In the genomic region with DNA sequence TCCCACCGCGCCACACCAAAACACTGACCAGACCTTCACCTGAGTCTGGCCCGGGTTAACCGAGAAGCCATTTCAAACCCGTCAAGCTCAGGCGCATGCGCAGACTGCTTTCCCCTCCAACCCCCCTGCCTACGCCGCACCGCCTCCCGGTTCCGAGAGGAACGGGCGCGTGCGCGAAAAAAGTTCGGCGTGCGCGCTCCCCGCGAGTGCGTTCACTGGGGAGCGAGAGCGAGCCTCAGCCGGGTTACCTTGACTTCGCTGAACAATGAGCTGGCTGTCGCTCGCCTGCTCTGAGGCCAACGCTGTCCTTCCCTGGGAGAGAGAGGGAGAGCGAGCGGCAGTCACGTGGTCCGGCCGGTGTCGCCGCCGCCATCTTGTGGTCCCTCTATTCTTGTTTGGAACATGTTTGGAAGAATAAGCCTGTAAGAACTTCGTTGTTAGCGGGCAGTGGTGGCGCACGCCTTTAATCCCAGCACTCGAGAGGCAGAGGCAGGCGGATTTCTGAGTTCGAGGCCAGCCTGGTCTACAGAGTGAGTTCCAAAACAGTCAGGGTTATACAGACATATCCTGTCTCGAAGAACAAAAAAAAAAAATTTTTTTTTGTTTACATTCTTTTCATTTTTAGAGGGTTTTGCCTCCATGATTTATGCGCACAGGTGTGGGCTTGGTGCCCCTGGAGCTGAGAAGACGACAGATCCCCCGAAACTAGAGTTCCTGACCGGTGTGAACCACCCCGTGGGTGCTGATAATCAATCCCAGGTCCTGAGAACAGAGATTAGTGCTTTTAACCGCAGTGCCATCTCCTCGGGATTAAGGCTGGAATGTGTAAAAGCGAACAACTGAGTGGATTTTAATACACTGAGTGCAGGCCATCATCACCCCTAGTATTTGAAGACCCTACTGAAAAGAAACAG, we compare ENCODE assay signal across 8 mouse cellular contexts. TPM values are rescaled to one million over a fixed set of nuclear protein-coding genes. Genes with fewer than 3 reads are reported as not detected.
DNase-seq lines count a peak whose midpoint lies in the region; ATAC-seq and TF ChIP-seq lines count a peak whose summit lies in the region.

A gene (minus strand): TSS at position 110 of the 914 bp plus-strand sequence.

- H3K4me1 ChIP-seq in hindbrain, postnatal 0 days (ENCODE audit: insufficient read depth, low read length), result no peaks in the 10 kb centered on the region; the same call in 1 of the 2 replicates

- H3K4me3 ChIP-seq in gastrocnemius, adult 2 months, result peak within 1 kb of the TSS; percentile 89
- H3K4me3 ChIP-seq in hindbrain, postnatal 0 days (ENCODE audit: low read length), result peak within 1 kb of the TSS; percentile 92
- H3K4me3 ChIP-seq in left cerebral cortex, adult 2 months, result peak within 1 kb of the TSS; percentile 77

- H3K9me3 ChIP-seq in hindbrain, postnatal 0 days (ENCODE audit: low read length), result no peaks in the 10 kb centered on the region

- no peaks in the 10 kb centered on the region for H3K27me3 ChIP-seq in hindbrain, postnatal 0 days (ENCODE audit: insufficient read depth, low read length)

- H3K27ac ChIP-seq in gastrocnemius, adult 2 months, result peak within 1 kb of the TSS; percentile 98
- peak within 1 kb of the TSS; percentile 79 for H3K27ac ChIP-seq in hindbrain, postnatal 0 days
- peak within 1 kb of the TSS; percentile 91 for H3K27ac ChIP-seq in left cerebral cortex, adult 2 months

- H3K36me3 ChIP-seq in hindbrain, postnatal 0 days (ENCODE audit: insufficient read depth, low read length), result peaks cover 23% of the 10 kb centered on the region

- no peak for TF ChIP-seq CTCF in gastrocnemius, adult 2 months (IDR thresholded peaks at IDR 0.05)
- peak; percentile 45 for TF ChIP-seq CTCF in hindbrain, postnatal 0 days (IDR thresholded peaks at IDR 0.05; ENCODE audit: low read depth)
- TF ChIP-seq CTCF in left cerebral cortex, adult 2 months (IDR thresholded peaks at IDR 0.05), result no peak; the same call in 1 of the 2 replicates

- H3K9ac ChIP-seq in hindbrain, postnatal 0 days (replicated peaks; ENCODE audit: low read length), result peak within 1 kb of the TSS; percentile 96

- WGBS in hindbrain, postnatal 0 days, result 3% methylated on average over 55 of the region's 55 CpGs

- H3K4me2 ChIP-seq in hindbrain, postnatal 0 days (ENCODE audit: low read depth, low read length), result peak within 1 kb of the TSS; percentile 61

- intact Hi-C loops in gastrocnemius, adult 2 months (cut with DNase I), result loop anchor here (5.0 kb wide), 2 partner anchors 130 to 230 kb away; a partner anchor contains a TSS
- intact Hi-C loops in left cerebral cortex, adult 2 months (cut with DNase I), result loop anchor here (1.0 to 5.0 kb wide), 3 partner anchors 73 to 142 kb away; a partner anchor contains a TSS

- peak; percentile 99 for ATAC-seq in common myeloid progenitor, adult 5-6 weeks (replicated peaks; ENCODE audit: low read depth, poor library complexity, severe bottlenecking)
- ATAC-seq in hindbrain, postnatal 0 days, result peak; percentile 99
- peak; percentile 98 for ATAC-seq in megakaryocyte, adult 5-6 weeks (ENCODE audit: poor library complexity, severe bottlenecking)

- DNase-seq in ZHBTc4 (ENCODE audit: low read depth, low spot score), result peak; percentile 99
- DNase-seq in gastrocnemius, adult 2 months, result peak; percentile 100
- DNase-seq in hindbrain, postnatal 0 days (ENCODE audit: low spot score), result peak; percentile 100
- peak; percentile 98 to 99 for DNase-seq in left cerebral cortex, adult 2 months (ENCODE audit: extremely low spot score in 1 of 2, low spot score in 2 of 2)
- peak; percentile 98 for DNase-seq in right cerebral cortex, adult 2 months (ENCODE audit: low spot score in 2 of 2)
- DNase-seq in urinary bladder, postnatal 14 days (ENCODE audit: low spot score), result peak; percentile 99

RNA-seq across cellular contexts. Expression of the gene that starts here (rescaled TPM):
- total RNA-seq in common myeloid progenitor, adult 5-6 weeks (2017), result 135 and 141 TPM in 2 replicates
- 10 to 100 TPM; 31.1 to 33.0 TPM for total RNA-seq in gastrocnemius, adult 2 months (2021)
- 54.9 and 74.7 TPM in 2 replicates for total RNA-seq in hindbrain, postnatal 0 days (2014; rRNA removed)
- polyA plus RNA-seq in hindbrain, postnatal 0 days (2015; fragmentation: Nextera tagmentation; extraction: Ambion mirVana), result 78.3 and 81.7 TPM in 2 replicates
- 10 to 100 TPM; 48.7 to 59.2 TPM for total RNA-seq in left cerebral cortex, adult 2 months (2021)
- total RNA-seq in megakaryocyte, adult 5-6 weeks (2015), result 86.7 and 88.1 TPM in 2 replicates
- total RNA-seq in megakaryocyte, adult 5-6 weeks (2017), result 82.6 and 111 TPM in 2 replicates

Comparison
In these comparisons a context has a peak if more than half of its experiments do, and no peak if none do; other contexts are left out.
1. Peak in every context shown above with its lines: DNase-seq, ATAC-seq, H3K4me3 ChIP-seq and H3K27ac ChIP-seq.